Mouse (Mus musculus) retina, adult 2 months (tissue): ENCODE data around the gene Gtf2h1.
"Not testable (repeated sequence)": the region's sequence is repeated elsewhere in the genome, so short reads cannot be mapped to it uniquely, and the experiment has no call there.

Experiments
- DNase-seq: peaks from one replicate; pipeline ENCODE4 v3.0.0-alpha.2; 2012; ENCODE audit warnings: low read depth, low spot score

The Gtf2h1 gene

DNA sequence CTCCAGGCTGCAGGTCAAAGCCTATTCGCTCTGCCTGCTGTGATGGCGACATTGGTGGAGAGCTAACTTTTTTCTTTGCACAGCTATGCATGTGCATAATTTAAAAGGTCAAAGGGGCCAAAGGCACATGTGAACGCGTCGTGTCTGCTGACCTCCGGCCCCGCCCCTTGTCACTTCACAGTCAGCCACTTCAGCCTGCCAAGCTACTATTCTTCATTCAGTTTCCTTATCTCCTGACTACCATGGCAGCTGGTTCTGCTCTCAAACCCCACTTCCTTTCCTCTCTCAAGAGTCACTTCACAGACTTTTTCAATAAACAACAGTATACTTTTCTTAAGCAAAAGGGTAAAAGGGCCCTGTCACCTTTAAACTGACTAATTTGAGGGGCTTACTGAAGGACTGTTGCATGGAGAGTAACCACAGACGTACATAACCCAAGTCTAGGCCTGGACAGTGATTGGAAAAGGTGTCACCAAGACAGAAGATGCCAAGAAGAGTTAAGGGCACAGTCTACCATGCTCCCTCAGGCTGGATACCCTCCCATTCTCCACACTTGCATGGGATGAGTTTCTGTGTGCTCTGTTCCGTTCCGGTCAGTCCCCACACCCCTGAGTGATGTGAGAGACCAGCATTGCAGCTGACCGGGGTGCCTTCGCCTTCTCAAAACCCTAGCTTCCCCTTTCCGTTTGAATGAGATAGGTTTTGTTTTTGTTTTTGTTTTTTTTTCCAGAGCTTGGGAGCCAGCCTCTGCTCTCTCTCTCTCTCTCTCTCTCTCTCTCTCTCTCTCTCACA lies 35.1 kb downstream of the Gtf2h1 start:
- DNase-seq: no peak

GRCm38 (mm10) chr7:46831693-46832092 lies 35.8 kb downstream of the Gtf2h1 start:
- DNase-seq: no peak

- DNase-seq: not testable (repeated sequence)
Measured at GRCm38 (mm10) chr7:46832112-46832810, 36.4 kb downstream of the Gtf2h1 start.

GRCm38 (mm10) chr7:46833266-46833665 lies 37.4 kb downstream of the Gtf2h1 start:
- DNase-seq: no peak

DNA sequence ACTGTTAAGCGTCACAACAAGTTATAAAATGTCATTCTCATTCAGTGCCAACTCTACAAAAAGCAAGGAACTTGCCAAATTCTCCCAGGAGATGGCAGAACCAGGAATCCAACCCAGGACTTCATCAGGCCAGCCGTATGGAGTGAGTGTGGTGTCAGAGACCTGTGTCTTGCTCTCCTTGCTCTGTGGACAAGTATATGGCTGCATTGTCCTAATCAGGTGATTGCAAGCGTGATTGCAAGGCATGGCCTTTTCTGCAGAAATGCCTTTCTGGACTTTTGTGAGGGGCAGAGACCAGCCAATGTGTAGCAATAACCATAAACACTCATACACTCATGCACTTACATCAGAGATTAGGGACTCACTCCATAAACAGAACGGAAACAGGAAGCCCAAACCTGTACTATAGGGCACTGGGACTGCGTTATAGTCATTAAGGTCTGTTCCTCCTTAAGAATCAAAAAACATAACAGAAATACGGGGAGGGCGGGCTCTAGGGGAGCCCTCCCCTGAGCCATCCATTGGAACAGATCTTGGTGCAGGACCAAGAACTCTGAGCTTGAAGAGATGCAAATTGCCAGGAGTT lies 37.9 kb downstream of the Gtf2h1 start:
- no peak for DNase-seq

GRCm38 (mm10) chr7:46834994-46835610 lies 39.2 kb downstream of the Gtf2h1 start:
- DNase-seq: no peak

DNA sequence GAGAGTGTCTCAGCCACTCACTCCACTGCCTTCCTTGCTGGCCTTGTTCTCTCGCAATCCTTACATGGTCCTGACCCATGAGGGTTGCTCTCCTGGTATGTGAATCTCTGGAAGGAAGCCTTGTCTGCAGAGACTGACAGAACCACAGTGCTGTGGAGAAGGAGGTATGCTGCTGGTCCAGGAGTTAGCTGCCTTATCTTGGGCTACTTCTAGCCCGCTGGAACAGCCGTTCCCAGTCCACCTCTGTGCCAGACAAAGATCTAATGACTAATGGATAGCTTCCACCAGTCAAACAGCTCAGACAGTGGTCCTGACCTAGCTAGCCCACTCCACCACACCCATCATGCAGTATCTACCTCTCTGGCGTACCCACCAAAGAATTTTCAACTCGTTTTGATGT lies 40.5 kb downstream of the Gtf2h1 start:
- no peak for DNase-seq

DNA sequence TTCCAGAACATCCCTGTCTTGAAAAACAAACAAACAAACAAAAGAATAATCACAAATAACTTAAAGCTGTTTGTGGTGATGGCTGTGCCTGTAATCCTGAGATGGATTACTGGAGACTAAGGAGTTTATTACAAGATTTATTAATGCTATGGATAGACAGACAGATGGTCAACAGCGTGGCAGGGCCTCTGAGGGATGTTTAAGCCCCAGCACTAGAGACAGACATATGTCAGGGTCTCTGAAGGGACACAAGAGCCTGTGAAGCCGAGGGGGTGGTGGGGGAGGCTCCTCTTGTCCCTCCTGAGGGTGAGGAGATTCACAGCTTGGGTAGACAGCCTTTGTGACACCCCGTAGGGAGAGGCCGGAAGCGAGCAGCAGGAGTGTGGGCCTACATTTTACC lies 41.2 kb downstream of the Gtf2h1 start:
- DNase-seq: peak; percentile 50

GRCm38 (mm10) chr7:46838104-46838671 lies 42.3 kb downstream of the Gtf2h1 start:
- peak; percentile 75 for DNase-seq

DNA sequence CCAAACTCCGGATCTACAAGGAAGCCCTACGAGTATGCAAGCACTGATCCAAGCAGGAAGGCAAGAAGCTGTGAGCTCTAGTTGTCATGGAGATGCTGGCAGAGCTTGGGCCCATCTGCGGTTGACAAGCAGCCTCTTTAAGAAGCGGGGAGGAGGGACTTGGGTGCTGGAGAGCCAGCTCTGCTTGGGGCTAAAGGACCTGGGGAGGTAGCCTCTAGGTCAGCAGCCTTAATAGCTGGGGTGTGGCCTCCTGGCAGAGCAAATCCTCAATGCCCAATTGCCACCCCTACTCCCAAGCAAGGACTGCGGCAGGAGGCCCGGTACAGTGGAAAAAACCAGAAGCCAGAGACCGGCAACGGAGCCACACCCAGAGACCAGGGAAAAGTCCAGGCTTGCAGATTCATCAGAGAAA lies 43.0 kb downstream of the Gtf2h1 start:
- DNase-seq: peak; percentile 77

DNA sequence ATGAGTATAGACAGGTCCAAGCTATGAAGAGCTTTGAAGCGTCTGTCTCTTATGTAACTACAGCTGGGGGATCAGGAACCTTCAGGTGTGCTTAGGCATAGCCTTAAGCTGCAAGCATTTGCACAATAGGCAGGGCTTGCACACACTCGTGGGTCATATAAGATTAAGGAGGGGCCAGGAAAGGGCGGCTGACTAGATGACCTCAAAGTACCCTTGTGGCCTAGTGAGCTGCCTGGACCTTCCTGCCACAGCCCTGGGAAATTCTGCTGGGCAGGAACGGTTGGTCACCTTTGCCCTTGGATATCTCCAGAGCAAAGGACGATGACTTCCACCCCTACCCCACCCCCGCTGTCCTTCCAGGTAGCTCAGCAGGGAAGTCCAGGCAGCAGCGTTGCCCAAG lies 43.5 kb downstream of the Gtf2h1 start:
- DNase-seq: peak; percentile 77

- no peak for DNase-seq
Measured at GRCm38 (mm10) chr7:46839861-46840260, 44.0 kb downstream of the Gtf2h1 start.

DNA sequence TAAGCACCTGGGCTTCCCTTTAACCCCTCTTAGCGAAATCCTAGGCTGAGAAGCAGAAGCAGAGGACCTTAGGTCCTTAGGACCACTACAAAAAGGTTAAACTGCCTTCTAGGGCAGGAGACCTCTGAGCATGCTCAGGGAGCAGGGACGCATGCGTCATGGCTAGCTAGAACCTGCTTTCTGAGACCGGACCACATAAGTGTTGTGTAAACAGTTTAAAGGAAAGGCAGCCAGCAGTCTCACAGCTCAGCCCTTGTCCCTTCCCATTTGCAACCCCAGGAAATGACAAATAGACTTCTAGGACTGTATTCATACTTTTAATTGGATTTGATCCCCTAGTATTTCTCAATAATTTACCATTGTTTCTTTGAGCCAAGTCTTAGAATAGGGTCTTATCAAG lies 44.4 kb downstream of the Gtf2h1 start:
- no peak for DNase-seq

GRCm38 (mm10) chr7:46840787-46841525 lies 45.1 kb downstream of the Gtf2h1 start, which contains the start of gene Ldha:
TSS of gene Ldha (plus strand) at chr7:46841475.
- DNase-seq: no peak

GRCm38 (mm10) chr7:46842278-46842677 lies 46.4 kb downstream of the Gtf2h1 start:
- DNase-seq: no peak

DNA sequence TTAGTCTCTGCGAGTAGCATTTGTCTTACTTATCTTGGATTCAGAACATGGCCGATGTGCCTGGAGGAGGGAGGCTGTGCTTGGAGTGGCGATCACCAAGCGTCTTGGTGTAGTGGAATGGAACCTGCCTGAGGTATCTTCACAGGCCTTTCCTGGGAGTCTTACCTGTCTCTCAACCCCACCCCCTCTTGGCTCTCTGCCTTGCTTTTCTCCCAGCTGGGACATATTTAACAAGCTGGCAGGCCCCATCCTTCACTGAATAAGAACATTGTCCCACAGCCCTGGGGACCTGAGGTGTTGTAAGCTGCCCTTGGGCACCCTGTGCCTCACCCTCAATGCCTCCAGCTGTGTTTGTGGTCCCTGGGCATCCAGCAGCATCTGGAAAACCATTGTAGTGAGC lies 47.7 kb downstream of the Gtf2h1 start:
- DNase-seq: no peak

- peak; percentile 91 for DNase-seq
Measured at GRCm38 (mm10) chr7:46845211-46845977, 49.5 kb downstream of the Gtf2h1 start.

- no peak for DNase-seq
Measured at GRCm38 (mm10) chr7:46845978-46846485, 50.1 kb downstream of the Gtf2h1 start.

DNA sequence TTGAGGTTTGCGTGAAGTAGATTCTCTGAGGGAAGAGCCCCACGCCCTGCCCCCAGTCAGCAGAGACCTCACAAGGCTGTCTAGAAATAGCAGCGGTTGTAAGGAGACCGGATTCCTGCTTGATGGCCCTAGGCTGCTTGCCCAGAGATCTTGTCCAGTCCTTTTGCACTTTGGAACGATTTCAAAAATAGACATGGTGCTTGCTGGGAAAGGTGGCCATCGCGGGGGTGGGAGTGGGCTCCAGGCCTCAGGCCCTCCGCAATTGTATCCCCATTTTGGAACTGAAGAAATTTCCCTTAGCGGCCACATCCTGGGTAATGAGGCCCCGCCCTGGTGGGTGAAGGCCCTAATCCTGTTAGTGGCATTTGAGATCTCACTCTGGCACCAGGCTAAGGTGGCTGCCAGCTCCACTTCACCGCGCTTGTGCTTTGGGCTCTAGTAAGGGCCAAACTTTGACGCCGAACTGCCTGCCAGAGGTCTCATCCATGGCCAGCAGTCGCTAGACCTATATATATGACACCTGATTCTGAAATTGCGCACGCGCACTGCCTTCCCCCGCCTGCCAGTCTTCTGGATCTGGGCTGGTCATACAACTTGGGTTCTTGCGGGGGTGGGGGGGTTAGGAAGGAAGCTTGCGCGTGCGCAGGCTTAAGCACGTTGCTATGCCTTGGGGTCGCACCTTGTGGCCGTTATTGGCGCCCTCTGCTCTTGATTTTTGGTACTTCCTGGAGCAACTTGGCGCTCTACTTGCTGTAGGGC lies 50.8 kb downstream of the Gtf2h1 start:
- DNase-seq: peak; percentile 64
